Mouse (Mus musculus) thymus, adult 2 months (tissue): ENCODE results near the gene Gimap8.

Experiments used
- CTCF ChIP-seq: fragments of 200-500 bp; IDR thresholded peaks from 2 replicates; pipeline ENCODE4 v1.5.1; 2012; ENCODE audit warnings: mild to moderate bottlenecking, control low read depth, low read length, moderate library complexity, borderline replicate concordance; ENCODE audit not compliant: control insufficient read depth, poor library complexity, insufficient read depth; ENCODE audit errors: extremely low read depth
- POLR2A ChIP-seq: fragments of 200-500 bp; IDR thresholded peaks from 2 replicates; pipeline ENCODE4 v1.6.1; 2012; ENCODE audit warnings: mild to moderate bottlenecking, low read length, control low read depth, moderate library complexity; ENCODE audit not compliant: control insufficient read depth, poor library complexity, insufficient read depth; ENCODE audit errors: extremely low read depth

DNA sequence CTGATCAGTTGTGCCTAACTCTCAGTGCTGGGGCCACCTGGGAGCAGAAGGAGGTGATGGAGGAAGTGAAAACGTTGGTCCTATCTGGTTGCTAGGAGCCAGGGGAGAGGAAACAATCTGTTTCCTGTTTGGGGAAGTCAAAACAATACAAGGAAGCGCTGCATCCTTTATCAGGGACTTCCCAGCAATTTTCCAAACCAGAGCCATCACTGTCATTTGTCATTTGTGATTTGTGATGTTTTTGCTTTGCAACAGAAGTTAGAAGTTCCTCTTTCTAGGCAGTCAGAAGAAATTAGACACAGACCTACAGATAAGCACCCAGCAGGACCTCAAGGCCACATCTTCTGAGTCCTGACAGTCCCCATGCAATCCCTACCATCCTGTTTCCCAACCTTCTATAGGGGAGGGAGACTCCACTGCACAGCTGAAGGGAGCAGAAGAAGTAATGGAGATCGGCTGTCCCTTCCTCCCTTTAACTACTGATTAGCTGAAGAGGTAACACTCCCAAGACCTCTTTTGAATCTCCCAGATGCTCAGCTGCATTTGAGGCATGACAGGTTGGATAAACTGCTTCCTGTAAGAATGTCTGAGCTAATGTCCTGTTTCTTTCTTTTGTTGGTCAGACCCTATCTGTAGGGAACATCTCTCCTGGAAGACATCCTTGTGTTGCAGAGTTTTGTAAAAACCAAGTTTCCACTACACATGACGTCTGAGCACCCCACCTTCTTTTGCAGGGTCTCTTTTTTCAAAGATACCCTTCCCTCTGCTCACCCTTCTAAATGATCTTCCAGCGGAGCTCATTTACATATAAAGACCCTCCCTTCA lies 53.4 kb downstream of the Gimap8 start:
- TF ChIP-seq CTCF = no peak
- no peak for TF ChIP-seq POLR2A
